Mouse (Mus musculus) kidney, postnatal 0 days (tissue): ENCODE data around the gene 6030468B19Rik. TPM values are rescaled to one million over a fixed set of nuclear protein-coding genes. Genes with fewer than 3 reads are reported as not detected.

ENCODE experiments used
- ATAC-seq: fragments of 200-750 bp; cut with Nextera tagmentation; replicated peaks from 2 replicates; pipeline ENCODE4 v1.8.0; 2017; ENCODE audit warnings: low read depth, moderate number of reproducible peaks, moderate TSS enrichment, moderate library complexity; ENCODE audit not compliant: low FRiP score
- DNase-seq: peaks from one replicate; pipeline ENCODE4 v3.0.0-alpha.2; 2016; ENCODE audit warnings: low spot score
- H3K27ac ChIP-seq: fragments of 300-500 bp; sonication (generic); 2 replicates; pipeline ENCODE4 v1.5.1; 2014; ENCODE audit warnings: mild to moderate bottlenecking
- H3K27me3 ChIP-seq: fragments of 300-500 bp; sonication (generic); 2 replicates; pipeline ENCODE4 v1.6.1; 2014; ENCODE audit warnings: low read length, mixed read lengths; ENCODE audit not compliant: insufficient read depth
- H3K36me3 ChIP-seq: fragments of 300-500 bp; sonication (generic); 2 replicates; pipeline ENCODE4 v1.6.1; 2014; ENCODE audit warnings: low read length, mixed read lengths; ENCODE audit not compliant: insufficient read depth
- H3K4me1 ChIP-seq: fragments of 300-500 bp; sonication (generic); replicated peaks from 2 replicates; pipeline ENCODE4 v1.6.1; 2014; ENCODE audit warnings: antibody characterized with exemption, low read length, mixed read lengths; ENCODE audit not compliant: insufficient read depth
- H3K4me2 ChIP-seq: fragments of 300-500 bp; sonication (generic); 2 replicates; pipeline ENCODE4 v1.6.1; 2014; ENCODE audit warnings: mild to moderate bottlenecking, low read length, moderate library complexity, mixed read lengths
- H3K4me3 ChIP-seq: fragments of 300-500 bp; sonication (generic); replicated peaks from 2 replicates; pipeline ENCODE4 v1.5.1; 2014; ENCODE audit warnings: low read depth, low read length
- H3K9ac ChIP-seq: fragments of 300-500 bp; sonication (generic); 2 replicates; pipeline ENCODE4 v1.6.1; 2014; ENCODE audit warnings: low read depth, low read length
- H3K9me3 ChIP-seq: fragments of 300-500 bp; sonication (generic); replicated peaks from 2 replicates; pipeline ENCODE4 v1.6.1; 2016; ENCODE audit warnings: low read length, inconsistent platforms, mixed read lengths
- CTCF ChIP-seq: IDR thresholded peaks from 2 replicates; pipeline ENCODE4 v1.5.1; 2016; ENCODE audit warnings: antibody characterized with exemption, low read depth, mild to moderate bottlenecking, moderate library complexity
- WGBS: fragments of 180-500 bp; shearing (Covaris S2); extraction: QIAGEN DNeasy Blood & Tissue Kit; methylation state at CpG from one replicate; pipeline ENCODE4 v1.1.7; 2014; 5-methylcytosine and 5-hydroxymethylcytosine counted together
- polyA plus RNA-seq: library from polyadenylated mRNA; unstranded; fragments of >200 nt; fragmentation: Nextera tagmentation; extraction: Ambion mirVana; gene quantifications from 2 replicates; pipeline ENCODE4 v1.2.1, GENCODE M21; 2015

The 6030468B19Rik gene
- polyA plus RNA-seq, 1 experiment from 2014 or later, result not detected

- Histone ChIP-seq H3K27ac (no peak overlapping the region), H3K4me1 (peaks cover 7% of the 10 kb centered on the region; the same call in 1 of the 2 replicates), H3K9ac (no peak overlapping the region), H3K36me3 (peaks cover 13% of the 10 kb centered on the region; the same call in 1 of the 2 replicates), H3K9me3 (no peaks in the 10 kb centered on the region), H3K4me3 (no peak overlapping the region), H3K4me2 (no peak overlapping the region), H3K27me3 (no peaks in the 10 kb centered on the region)
- TF ChIP-seq CTCF, result no peak
- ATAC-seq (no peak), DNase-seq (no peak)
- WGBS, result 95% methylated on average over 9 of the region's 9 CpGs
Measured at GRCm38 (mm10) chr11:117854241-117854640, 56.8 kb downstream of the 6030468B19Rik start.

DNA sequence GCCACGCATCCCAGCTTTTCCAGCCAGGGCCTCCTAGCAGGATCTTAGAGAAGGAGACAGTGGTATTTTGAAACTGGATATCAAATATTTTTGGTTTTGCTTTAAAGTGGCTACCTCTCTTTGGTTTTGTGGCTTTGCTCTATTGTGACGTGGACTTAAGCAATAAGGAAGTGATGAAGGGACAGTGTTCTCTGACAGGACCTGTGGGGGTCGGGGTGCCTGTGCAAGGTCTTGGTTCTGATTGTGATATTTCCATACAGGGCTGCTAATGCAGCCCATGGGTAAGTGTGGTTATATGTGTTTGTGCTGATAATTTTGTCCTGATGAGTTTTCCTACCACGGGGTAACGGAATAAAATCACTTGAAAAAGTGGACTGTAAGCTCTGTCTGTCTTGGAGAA is 57.9 kb downstream of the 6030468B19Rik start:
- no peaks in the 10 kb centered on the region for H3K27me3 ChIP-seq
- H3K4me2 ChIP-seq, result no peak overlapping the region
- peaks cover 2% of the 10 kb centered on the region; the same call in 1 of the 2 replicates for H3K4me1 ChIP-seq
- H3K9me3 ChIP-seq, result no peaks in the 10 kb centered on the region
- H3K36me3 ChIP-seq, result peaks cover 13% of the 10 kb centered on the region; the same call in 1 of the 2 replicates
- H3K4me3 ChIP-seq, result no peak overlapping the region
- TF ChIP-seq CTCF, result no peak
- DNase-seq, result no peak
- no peak for ATAC-seq
- H3K27ac ChIP-seq, result no peak overlapping the region
- 80% methylated on average over 5 of the region's 5 CpGs for WGBS
- no peak overlapping the region for H3K9ac ChIP-seq

- no peak overlapping the region for H3K27ac ChIP-seq
- H3K4me3 ChIP-seq, result no peak overlapping the region
- H3K4me1 ChIP-seq, result no peaks in the 10 kb centered on the region
- no peak overlapping the region for H3K4me2 ChIP-seq
- ATAC-seq (no peak), DNase-seq (no peak)
- H3K27me3 ChIP-seq, result no peaks in the 10 kb centered on the region
- no peak overlapping the region for H3K9ac ChIP-seq
- H3K9me3 ChIP-seq, result no peaks in the 10 kb centered on the region
- WGBS, result 50% methylated on average over 1 of the region's 1 CpGs
- no peak for TF ChIP-seq CTCF
- peaks cover 13% of the 10 kb centered on the region; the same call in 1 of the 2 replicates for H3K36me3 ChIP-seq
Measured at GRCm38 (mm10) chr11:117855975-117856374, 58.5 kb downstream of the 6030468B19Rik start.

Other genes starting within 250 kb of the 6030468B19Rik start
- gene Tnrc6c, start 143.4 kb upstream of the 6030468B19Rik start, polyA plus RNA-seq, result 8.7 and 8.8 TPM in 2 replicates
- 2.3 and 3.6 TPM in 2 replicates for gene Tmc8, start 15.6 kb upstream of the 6030468B19Rik start, polyA plus RNA-seq
- 38.8 and 39.2 TPM in 2 replicates for gene Tmc6, start 15.5 kb upstream of the 6030468B19Rik start, polyA plus RNA-seq
- gene Gm20708, start 12.0 kb downstream of the 6030468B19Rik start, polyA plus RNA-seq, result 0.19 and 0.21 TPM in 2 replicates
- 107 and 115 TPM in 2 replicates for gene Syngr2, start 12.0 kb downstream of the 6030468B19Rik start, polyA plus RNA-seq
- 4.5 and 5.4 TPM in 2 replicates for gene Afmid, start 28.3 kb downstream of the 6030468B19Rik start, polyA plus RNA-seq
- gene Tk1, start 28.4 kb downstream of the 6030468B19Rik start, polyA plus RNA-seq, result 51.6 and 64.0 TPM in 2 replicates
- 145 and 155 TPM in 2 replicates for gene Birc5, start 51.6 kb downstream of the 6030468B19Rik start, polyA plus RNA-seq
- not detected in 2 replicates for gene Tmem235, start 63.1 kb downstream of the 6030468B19Rik start, polyA plus RNA-seq
- 6.4 and 7.1 TPM in 2 replicates for gene Tha1, start 75.8 kb downstream of the 6030468B19Rik start, polyA plus RNA-seq
- gene Socs3, start 172.4 kb downstream of the 6030468B19Rik start, polyA plus RNA-seq, result 11.7 and 14.4 TPM in 2 replicates
- gene Pgs1, start 188.6 kb downstream of the 6030468B19Rik start, polyA plus RNA-seq, result 29.6 and 32.0 TPM in 2 replicates